Mouse (Mus musculus): ENCODE data around the gene Tspan11. TPM values are rescaled to one million over a fixed set of nuclear protein-coding genes. Genes with fewer than 3 reads are reported as not detected.
A peak's percentile ranks its signal among the peaks of the same experiment; 100 is the strongest.

Tspan11 gene
- polyA plus RNA-seq, 1 experiment from 2014 or later, result 8.4 TPM

- H3K36me3 ChIP-seq (ENCODE audit: control insufficient read depth, insufficient read depth, low read length), result no peaks in the 10 kb centered on the region
- H3K27ac ChIP-seq (replicated peaks; ENCODE audit: low read depth, low read length), result no peak overlapping the region
- no peak overlapping the region for H3K9ac ChIP-seq (replicated peaks; ENCODE audit: low read length)
- WGBS, result 99% methylated on average over 6 of the region's 6 CpGs
- no peak overlapping the region for H3K4me3 ChIP-seq (replicated peaks; ENCODE audit: low read depth, low read length)
- ATAC-seq (ENCODE audit: low FRiP score, low TSS enrichment), result no peak
- no peaks in the 10 kb centered on the region for H3K9me3 ChIP-seq (ENCODE audit: control insufficient read depth, low read length)
- no peak for DNase-seq
- H3K4me2 ChIP-seq (ENCODE audit: low read length), result no peak overlapping the region
- no peaks in the 10 kb centered on the region for H3K4me1 ChIP-seq (ENCODE audit: control insufficient read depth, insufficient read depth, low read length)
- no peaks in the 10 kb centered on the region for H3K27me3 ChIP-seq (ENCODE audit: control insufficient read depth, insufficient read depth, low read length)
These were observed 16.0 kb upstream of the Tspan11 start for GRCm38 (mm10) chr6:127871436-127871835.

DNA sequence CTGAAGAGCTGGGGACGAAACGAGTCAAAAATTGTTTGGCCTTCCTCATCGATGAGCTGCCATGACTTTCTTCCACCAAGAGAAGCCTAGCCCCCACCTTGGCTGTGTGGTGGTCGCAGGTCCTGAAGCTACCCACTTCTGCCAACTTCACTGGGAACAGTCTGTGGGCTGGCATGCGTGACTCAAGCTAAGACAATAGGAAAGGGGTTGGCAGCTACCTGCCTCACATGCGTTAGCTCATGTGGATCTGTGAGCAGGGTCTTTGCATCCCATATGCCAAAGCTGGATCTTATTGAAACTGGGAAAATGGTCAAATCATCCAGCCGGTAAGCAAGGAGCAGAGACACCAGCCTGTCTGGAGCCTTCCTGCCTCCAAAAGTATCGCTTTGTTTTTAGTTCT is 14.8 kb upstream of the Tspan11 start:
- no peak for ATAC-seq (ENCODE audit: low FRiP score, low TSS enrichment)

GRCm38 (mm10) chr6:127875883-127876282 is 11.5 kb upstream of the Tspan11 start:
- 89% methylated on average over 11 of the region's 11 CpGs for WGBS
- ATAC-seq (ENCODE audit: low FRiP score, low TSS enrichment), result no peak
- H3K27ac ChIP-seq (replicated peaks; ENCODE audit: low read depth, low read length), result no peak overlapping the region
- no peaks in the 10 kb centered on the region for H3K27me3 ChIP-seq (ENCODE audit: control insufficient read depth, insufficient read depth, low read length)
- H3K9ac ChIP-seq (replicated peaks; ENCODE audit: low read length), result no peak overlapping the region
- no peak overlapping the region for H3K4me2 ChIP-seq (ENCODE audit: low read length)
- H3K36me3 ChIP-seq (ENCODE audit: control insufficient read depth, insufficient read depth, low read length), result no peaks in the 10 kb centered on the region
- no peak overlapping the region for H3K4me3 ChIP-seq (replicated peaks; ENCODE audit: low read depth, low read length)
- no peaks in the 10 kb centered on the region for H3K4me1 ChIP-seq (ENCODE audit: control insufficient read depth, insufficient read depth, low read length)
- no peaks in the 10 kb centered on the region for H3K9me3 ChIP-seq (ENCODE audit: control insufficient read depth, low read length)
- DNase-seq, result no peak

More for the DNA sequence above, 14.8 kb upstream of the Tspan11 start:
- no peak for DNase-seq
- Histone ChIP-seq H3K36me3 (ENCODE audit: control insufficient read depth, insufficient read depth, low read length) (no peaks in the 10 kb centered on the region), H3K4me3 (replicated peaks; ENCODE audit: low read depth, low read length) (no peak overlapping the region), H3K4me2 (ENCODE audit: low read length) (no peak overlapping the region), H3K9ac (replicated peaks; ENCODE audit: low read length) (no peak overlapping the region), H3K9me3 (ENCODE audit: control insufficient read depth, low read length) (no peaks in the 10 kb centered on the region), H3K27me3 (ENCODE audit: control insufficient read depth, insufficient read depth, low read length) (no peaks in the 10 kb centered on the region), H3K27ac (replicated peaks; ENCODE audit: low read depth, low read length) (no peak overlapping the region), H3K4me1 (ENCODE audit: control insufficient read depth, insufficient read depth, low read length) (no peaks in the 10 kb centered on the region)
- WGBS, result 88% methylated on average over 8 of the region's 8 CpGs

GRCm38 (mm10) chr6:127876436-127876835 is 11.0 kb upstream of the Tspan11 start:
- no peak overlapping the region for H3K27ac ChIP-seq (replicated peaks; ENCODE audit: low read depth, low read length)
- no peak overlapping the region for H3K9ac ChIP-seq (replicated peaks; ENCODE audit: low read length)
- H3K4me2 ChIP-seq (ENCODE audit: low read length), result no peak overlapping the region
- H3K36me3 ChIP-seq (ENCODE audit: control insufficient read depth, insufficient read depth, low read length), result no peaks in the 10 kb centered on the region
- no peaks in the 10 kb centered on the region for H3K27me3 ChIP-seq (ENCODE audit: control insufficient read depth, insufficient read depth, low read length)
- ATAC-seq (ENCODE audit: low FRiP score, low TSS enrichment), result no peak
- H3K4me3 ChIP-seq (replicated peaks; ENCODE audit: low read depth, low read length), result no peak overlapping the region
- no peaks in the 10 kb centered on the region for H3K9me3 ChIP-seq (ENCODE audit: control insufficient read depth, low read length)
- no peak for DNase-seq
- no peaks in the 10 kb centered on the region for H3K4me1 ChIP-seq (ENCODE audit: control insufficient read depth, insufficient read depth, low read length)
- 87% methylated on average over 9 of the region's 9 CpGs for WGBS

GRCm38 (mm10) chr6:127877026-127877425 is 10.4 kb upstream of the Tspan11 start:
- Histone ChIP-seq H3K4me3 (replicated peaks; ENCODE audit: low read depth, low read length) (no peak overlapping the region), H3K36me3 (ENCODE audit: control insufficient read depth, insufficient read depth, low read length) (no peaks in the 10 kb centered on the region), H3K27me3 (ENCODE audit: control insufficient read depth, insufficient read depth, low read length) (no peaks in the 10 kb centered on the region), H3K4me1 (ENCODE audit: control insufficient read depth, insufficient read depth, low read length) (no peaks in the 10 kb centered on the region), H3K4me2 (ENCODE audit: low read length) (no peak overlapping the region), H3K9me3 (ENCODE audit: control insufficient read depth, low read length) (no peaks in the 10 kb centered on the region), H3K27ac (replicated peaks; ENCODE audit: low read depth, low read length) (no peak overlapping the region), H3K9ac (replicated peaks; ENCODE audit: low read length) (no peak overlapping the region)
- ATAC-seq (ENCODE audit: low FRiP score, low TSS enrichment), result no peak
- no peak for DNase-seq
- 90% methylated on average over 12 of the region's 12 CpGs for WGBS

- Histone ChIP-seq H3K4me3 (replicated peaks; ENCODE audit: low read depth, low read length) (no peak overlapping the region), H3K9ac (replicated peaks; ENCODE audit: low read length) (no peak overlapping the region), H3K27ac (replicated peaks; ENCODE audit: low read depth, low read length) (no peak overlapping the region), H3K4me2 (ENCODE audit: low read length) (no peak overlapping the region), H3K36me3 (ENCODE audit: control insufficient read depth, insufficient read depth, low read length) (no peaks in the 10 kb centered on the region), H3K27me3 (ENCODE audit: control insufficient read depth, insufficient read depth, low read length) (no peaks in the 10 kb centered on the region), H3K4me1 (ENCODE audit: control insufficient read depth, insufficient read depth, low read length) (no peaks in the 10 kb centered on the region), H3K9me3 (ENCODE audit: control insufficient read depth, low read length) (no peaks in the 10 kb centered on the region)
- DNase-seq (no peak), ATAC-seq (ENCODE audit: low FRiP score, low TSS enrichment) (no peak)
- 89% methylated on average over 6 of the region's 6 CpGs for WGBS
These were observed 7.9 kb upstream of the Tspan11 start for GRCm38 (mm10) chr6:127879472-127879871.

GRCm38 (mm10) chr6:127886916-127887315 is 473 bp upstream of the Tspan11 start:
- 4% methylated on average over 7 of the region's 7 CpGs for WGBS
- ATAC-seq (ENCODE audit: low FRiP score, low TSS enrichment), result peak; percentile 32; the same call in 1 of the 2 replicates

DNA sequence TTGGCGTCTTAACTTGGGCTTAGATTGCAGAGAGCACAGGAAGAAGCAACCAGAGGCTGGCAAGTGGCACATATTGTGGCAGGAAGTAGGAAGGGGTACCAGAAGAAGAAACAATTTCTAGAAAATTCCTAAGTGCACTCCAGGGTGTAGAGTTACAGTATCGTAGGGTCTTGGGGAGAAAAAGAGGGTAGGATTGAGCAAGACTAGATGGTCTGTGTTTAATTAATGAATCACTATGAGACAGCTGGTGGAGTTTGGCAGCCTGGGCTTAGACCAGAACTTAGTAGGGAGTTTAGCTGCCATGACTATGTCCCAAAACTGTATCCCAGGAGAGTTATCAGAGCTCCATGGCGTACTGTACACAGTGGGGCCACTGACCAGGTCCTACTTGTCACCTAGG is 1.2 kb downstream of the Tspan11 start:
- H3K27me3 ChIP-seq (ENCODE audit: control insufficient read depth, insufficient read depth, low read length), result no peaks in the 10 kb centered on the region
- no peaks in the 10 kb centered on the region for H3K9me3 ChIP-seq (ENCODE audit: control insufficient read depth, low read length)
- peaks cover 21% of the 10 kb centered on the region for H3K4me1 ChIP-seq (ENCODE audit: control insufficient read depth, insufficient read depth, low read length)
- H3K4me3 ChIP-seq (replicated peaks; ENCODE audit: low read depth, low read length), result peak overlapping the region; percentile 49
- DNase-seq, result no peak
- no peaks in the 10 kb centered on the region for H3K36me3 ChIP-seq (ENCODE audit: control insufficient read depth, insufficient read depth, low read length)
- H3K4me2 ChIP-seq (ENCODE audit: low read length), result peak overlapping the region; percentile 89
- peak overlapping the region; percentile 78; the same call in 1 of the 2 replicates for H3K9ac ChIP-seq (replicated peaks; ENCODE audit: low read length)
- no peak for ATAC-seq (ENCODE audit: low FRiP score, low TSS enrichment)
- WGBS, result 71% methylated on average over 3 of the region's 3 CpGs
- H3K27ac ChIP-seq (replicated peaks; ENCODE audit: low read depth, low read length), result 0 out of 2 replicates have a peak overlapping the region, but pooled peaks have one; percentile 86

More at GRCm38 (mm10) chr6:127886916-127887315, 473 bp upstream of the Tspan11 start:
- DNase-seq, result no peak
- H3K27ac ChIP-seq (replicated peaks; ENCODE audit: low read depth, low read length), result peak overlapping the region; percentile 86
- H3K9ac ChIP-seq (replicated peaks; ENCODE audit: low read length), result peak overlapping the region; percentile 78; the same call in 1 of the 2 replicates
- H3K36me3 ChIP-seq (ENCODE audit: control insufficient read depth, insufficient read depth, low read length), result no peaks in the 10 kb centered on the region
- peaks cover 21% of the 10 kb centered on the region for H3K4me1 ChIP-seq (ENCODE audit: control insufficient read depth, insufficient read depth, low read length)
- H3K27me3 ChIP-seq (ENCODE audit: control insufficient read depth, insufficient read depth, low read length), result no peaks in the 10 kb centered on the region
- H3K4me3 ChIP-seq (replicated peaks; ENCODE audit: low read depth, low read length), result peak overlapping the region; percentile 49; the same call in 1 of the 2 replicates
- H3K4me2 ChIP-seq (ENCODE audit: low read length), result peak overlapping the region; percentile 89
- H3K9me3 ChIP-seq (ENCODE audit: control insufficient read depth, low read length), result no peaks in the 10 kb centered on the region

GRCm38 (mm10) chr6:127893611-127894010 is 6.2 kb downstream of the Tspan11 start:
- H3K4me3 ChIP-seq (replicated peaks; ENCODE audit: low read depth, low read length), result no peak overlapping the region
- WGBS, result 41% methylated on average over 6 of the region's 6 CpGs
- no peak for ATAC-seq (ENCODE audit: low FRiP score, low TSS enrichment)
- DNase-seq, result no peak
- no peak overlapping the region for H3K9ac ChIP-seq (replicated peaks; ENCODE audit: low read length)
- no peaks in the 10 kb centered on the region for H3K9me3 ChIP-seq (ENCODE audit: control insufficient read depth, low read length)
- H3K36me3 ChIP-seq (ENCODE audit: control insufficient read depth, insufficient read depth, low read length), result no peaks in the 10 kb centered on the region
- no peaks in the 10 kb centered on the region for H3K27me3 ChIP-seq (ENCODE audit: control insufficient read depth, insufficient read depth, low read length)
- no peak overlapping the region for H3K27ac ChIP-seq (replicated peaks; ENCODE audit: low read depth, low read length)
- H3K4me1 ChIP-seq (ENCODE audit: control insufficient read depth, insufficient read depth, low read length), result peaks cover 4% of the 10 kb centered on the region; the same call in 1 of the 2 replicates
- no peak overlapping the region for H3K4me2 ChIP-seq (ENCODE audit: low read length)

All from midbrain, embryonic 14.5 days (tissue).